Mouse (Mus musculus): ENCODE data around the gene Dennd2a.
"Not testable (repeated sequence)": the region's sequence is repeated elsewhere in the genome, so short reads cannot be mapped to it uniquely, and the experiment has no call there.

Gene Dennd2a

DNA sequence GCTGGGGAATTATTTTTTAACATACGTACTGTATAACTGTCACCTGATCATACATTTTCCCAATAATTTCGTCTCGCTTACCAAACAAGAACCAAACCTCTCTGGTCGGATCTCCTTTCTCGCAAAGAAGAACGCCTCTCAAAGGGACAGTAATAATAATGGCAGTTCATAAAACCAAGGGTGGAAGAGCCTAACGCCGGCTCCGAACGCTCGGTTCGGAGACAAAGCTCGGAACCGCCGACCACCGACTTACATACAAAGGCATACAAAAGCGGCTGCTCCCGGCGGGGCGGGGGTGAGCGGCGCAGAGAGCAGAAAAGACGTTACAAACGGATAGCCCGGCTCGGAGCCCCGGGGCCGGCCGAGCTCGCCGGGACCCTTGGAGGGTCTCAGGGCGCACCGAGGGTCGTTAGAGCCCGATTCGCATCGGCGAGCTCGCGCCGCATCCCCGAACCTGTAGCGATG, 138.2 kb downstream of the Dennd2a start:
- peak; percentile 55 for DNase-seq (ENCODE audit: low spot score)

- not testable (repeated sequence) for DNase-seq (ENCODE audit: low spot score)
Measured at GRCm38 (mm10) chr6:39416654-39417053, 141.0 kb downstream of the Dennd2a start.

GRCm38 (mm10) chr6:39415762-39416161, 141.9 kb downstream of the Dennd2a start:
- peak; percentile 68 for DNase-seq (ENCODE audit: low spot score)

- DNase-seq (ENCODE audit: low spot score), result no peak
Measured at GRCm38 (mm10) chr6:39414106-39414505, 143.6 kb downstream of the Dennd2a start.
